Mouse (Mus musculus): ENCODE data around the gene Gm4969. TPM values are rescaled to one million over a fixed set of nuclear protein-coding genes. Genes with fewer than 3 reads are reported as not detected.

Gene Gm4969
- total and polyA plus RNA-seq, 2 experiments from 2014 or later: 9.4 to 12.7 TPM

- peaks cover 8% of the 10 kb centered on the region; the same call in 1 of the 2 replicates for H3K4me1 ChIP-seq (ENCODE audit: insufficient read depth, low read length)
- ATAC-seq (ENCODE audit: low FRiP score): no peak
- peak overlapping the region; percentile 24; the same call in 1 of the 2 replicates for H3K4me2 ChIP-seq (ENCODE audit: low read depth, low read length, poor library complexity, severe bottlenecking)
- no peaks in the 10 kb centered on the region for H3K36me3 ChIP-seq (ENCODE audit: insufficient read depth, low read length)
- TF ChIP-seq CTCF (IDR thresholded peaks at IDR 0.05): no peak
- H3K4me3 ChIP-seq (ENCODE audit: low read depth, low read length): no peak overlapping the region
- H3K9ac ChIP-seq (replicated peaks; ENCODE audit: low read length, poor library complexity, severe bottlenecking): no peak overlapping the region
- peaks cover 9% of the 10 kb centered on the region; the same call in 1 of the 2 replicates for H3K27me3 ChIP-seq (ENCODE audit: insufficient read depth, low read length)
- H3K9me3 ChIP-seq (ENCODE audit: low read length): no peaks in the 10 kb centered on the region
- 30% methylated on average over 12 of the region's 12 CpGs for WGBS
- no peak overlapping the region for H3K27ac ChIP-seq (ENCODE audit: low read depth, low read length)
- DNase-seq (ENCODE audit: low spot score): no peak
Observed at GRCm38 (mm10) chr7:19163752-19164151, 45.6 kb upstream of the Gm4969 start.

- H3K27ac ChIP-seq (ENCODE audit: low read depth, low read length): no peak overlapping the region
- H3K4me2 ChIP-seq (ENCODE audit: low read depth, low read length, poor library complexity, severe bottlenecking): no peak overlapping the region
- H3K4me3 ChIP-seq (ENCODE audit: low read depth, low read length): no peak overlapping the region
- no peaks in the 10 kb centered on the region for H3K36me3 ChIP-seq (ENCODE audit: insufficient read depth, low read length)
- TF ChIP-seq CTCF (IDR thresholded peaks at IDR 0.05): no peak
- H3K9ac ChIP-seq (replicated peaks; ENCODE audit: low read length, poor library complexity, severe bottlenecking): no peak overlapping the region
- peaks cover 9% of the 10 kb centered on the region; the same call in 1 of the 2 replicates for H3K27me3 ChIP-seq (ENCODE audit: insufficient read depth, low read length)
- H3K9me3 ChIP-seq (ENCODE audit: low read length): no peaks in the 10 kb centered on the region
- DNase-seq (ENCODE audit: low spot score): no peak
- H3K4me1 ChIP-seq (ENCODE audit: insufficient read depth, low read length): peaks cover 8% of the 10 kb centered on the region; the same call in 1 of the 2 replicates
- no peak for ATAC-seq (ENCODE audit: low FRiP score)
- 90% methylated on average over 7 of the region's 7 CpGs for WGBS
Observed at GRCm38 (mm10) chr7:19162928-19163327, 44.8 kb upstream of the Gm4969 start.

GRCm38 (mm10) chr7:19160115-19160514 is 41.9 kb upstream of the Gm4969 start:
- peak overlapping the region; percentile 23 for H3K4me3 ChIP-seq (ENCODE audit: low read depth, low read length)
- 3% methylated on average over 20 of the region's 20 CpGs for WGBS
- H3K27me3 ChIP-seq (ENCODE audit: insufficient read depth, low read length): peaks cover 9% of the 10 kb centered on the region; the same call in 1 of the 2 replicates
- TF ChIP-seq CTCF (IDR thresholded peaks at IDR 0.05): no peak
- peak; percentile 48 for ATAC-seq (ENCODE audit: low FRiP score)
- H3K4me2 ChIP-seq (ENCODE audit: low read depth, low read length, poor library complexity, severe bottlenecking): peak overlapping the region; percentile 57
- peaks cover 3% of the 10 kb centered on the region; the same call in 1 of the 2 replicates for H3K36me3 ChIP-seq (ENCODE audit: insufficient read depth, low read length)
- H3K27ac ChIP-seq (ENCODE audit: low read depth, low read length): no peak overlapping the region
- H3K9me3 ChIP-seq (ENCODE audit: low read length): no peaks in the 10 kb centered on the region
- H3K9ac ChIP-seq (replicated peaks; ENCODE audit: low read length, poor library complexity, severe bottlenecking): peak overlapping the region; percentile 37
- H3K4me1 ChIP-seq (ENCODE audit: insufficient read depth, low read length): peaks cover 11% of the 10 kb centered on the region; the same call in 1 of the 2 replicates
- DNase-seq (ENCODE audit: low spot score): peak; percentile 47

DNA sequence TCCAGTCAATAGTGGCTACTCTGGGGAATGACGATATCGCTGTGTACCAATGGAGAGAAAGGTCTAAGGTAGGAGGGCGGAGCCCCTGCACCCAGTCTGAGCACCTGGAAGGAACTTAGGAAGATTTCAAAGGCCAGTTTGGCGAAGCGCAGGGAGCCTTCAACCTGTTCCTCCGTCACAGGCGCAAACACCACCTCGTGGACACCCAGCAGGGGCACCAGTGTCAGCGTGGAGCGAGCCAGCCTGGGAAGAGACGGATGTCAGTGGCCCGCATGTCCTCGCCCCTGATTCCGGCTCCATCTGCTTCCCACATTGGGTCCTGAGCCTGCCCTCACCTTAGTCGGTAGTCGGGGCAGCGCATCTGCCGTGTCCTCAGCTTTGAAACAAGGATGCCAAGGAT is 41.2 kb upstream of the Gm4969 start:
- DNase-seq (ENCODE audit: low spot score) (no peak), ATAC-seq (ENCODE audit: low FRiP score) (no peak)
- Histone ChIP-seq H3K4me1 (ENCODE audit: insufficient read depth, low read length) (peaks cover 8% of the 10 kb centered on the region; the same call in 1 of the 2 replicates), H3K27me3 (ENCODE audit: insufficient read depth, low read length) (peaks cover 5% of the 10 kb centered on the region; the same call in 1 of the 2 replicates), H3K36me3 (ENCODE audit: insufficient read depth, low read length) (peaks cover 9% of the 10 kb centered on the region), H3K9ac (replicated peaks; ENCODE audit: low read length, poor library complexity, severe bottlenecking) (no peak overlapping the region; the same call in 1 of the 2 replicates), H3K27ac (ENCODE audit: low read depth, low read length) (no peak overlapping the region), H3K4me3 (ENCODE audit: low read depth, low read length) (peak overlapping the region; percentile 23), H3K4me2 (ENCODE audit: low read depth, low read length, poor library complexity, severe bottlenecking) (peak overlapping the region; percentile 57), H3K9me3 (ENCODE audit: low read length) (no peaks in the 10 kb centered on the region)
- TF ChIP-seq CTCF (IDR thresholded peaks at IDR 0.05): peak; percentile 3; the same call in 1 of the 2 replicates
- WGBS: 12% methylated on average over 18 of the region's 18 CpGs

DNA sequence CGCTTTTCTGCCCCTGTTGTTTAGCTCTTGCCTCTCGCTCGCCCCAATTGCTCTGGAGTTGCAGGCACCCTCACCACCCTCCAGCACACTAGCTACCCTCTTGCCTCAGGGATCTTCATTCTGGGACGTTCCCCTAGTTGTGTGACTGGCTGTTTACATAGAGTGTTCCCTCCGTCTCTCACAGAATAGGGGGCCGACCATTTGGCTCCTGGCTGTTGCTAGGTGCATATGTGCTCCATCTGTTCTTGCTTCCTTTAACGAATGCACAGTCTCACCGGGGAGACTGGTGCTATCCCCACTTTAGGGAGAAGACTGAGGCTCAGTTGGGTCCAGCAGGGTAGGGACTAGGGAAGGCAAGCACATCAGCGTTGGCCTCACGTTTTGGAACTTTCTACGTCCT is 40.4 kb upstream of the Gm4969 start:
- Histone ChIP-seq H3K36me3 (ENCODE audit: insufficient read depth, low read length) (peaks cover 15% of the 10 kb centered on the region), H3K9me3 (ENCODE audit: low read length) (no peaks in the 10 kb centered on the region), H3K9ac (replicated peaks; ENCODE audit: low read length, poor library complexity, severe bottlenecking) (no peak overlapping the region), H3K27ac (ENCODE audit: low read depth, low read length) (no peak overlapping the region), H3K4me3 (ENCODE audit: low read depth, low read length) (no peak overlapping the region), H3K4me2 (ENCODE audit: low read depth, low read length, poor library complexity, severe bottlenecking) (no peak overlapping the region), H3K4me1 (ENCODE audit: insufficient read depth, low read length) (peaks cover 8% of the 10 kb centered on the region; the same call in 1 of the 2 replicates), H3K27me3 (ENCODE audit: insufficient read depth, low read length) (0 out of 2 replicates have a peak, but pooled peaks cover 2% of the 10 kb centered on the region)
- DNase-seq (ENCODE audit: low spot score) (no peak), ATAC-seq (ENCODE audit: low FRiP score) (no peak)
- no peak for TF ChIP-seq CTCF (IDR thresholded peaks at IDR 0.05)
- WGBS: 70% methylated on average over 11 of the region's 11 CpGs

- peaks cover 24% of the 10 kb centered on the region for H3K36me3 ChIP-seq (ENCODE audit: insufficient read depth, low read length)
- H3K4me3 ChIP-seq (ENCODE audit: low read depth, low read length): no peak overlapping the region
- H3K4me1 ChIP-seq (ENCODE audit: insufficient read depth, low read length): peaks cover 8% of the 10 kb centered on the region; the same call in 1 of the 2 replicates
- no peaks in the 10 kb centered on the region for H3K9me3 ChIP-seq (ENCODE audit: low read length)
- peak overlapping the region; percentile 55; the same call in 1 of the 2 replicates for H3K27ac ChIP-seq (ENCODE audit: low read depth, low read length)
- no peaks in the 10 kb centered on the region for H3K27me3 ChIP-seq (ENCODE audit: insufficient read depth, low read length)
- no peak overlapping the region for H3K9ac ChIP-seq (replicated peaks; ENCODE audit: low read length, poor library complexity, severe bottlenecking)
- WGBS: 3% methylated on average over 30 of the region's 30 CpGs
- ATAC-seq (ENCODE audit: low FRiP score) (peak; percentile 77), DNase-seq (ENCODE audit: low spot score) (peak; percentile 84)
- peak overlapping the region; percentile 37 for H3K4me2 ChIP-seq (ENCODE audit: low read depth, low read length, poor library complexity, severe bottlenecking)
- peak; percentile 98 for TF ChIP-seq CTCF (IDR thresholded peaks at IDR 0.05)
Observed at GRCm38 (mm10) chr7:19157160-19157800, 39.1 kb upstream of the Gm4969 start.

Data from midbrain, postnatal 0 days (tissue).